Mouse (Mus musculus): ENCODE measurements around the gene Prkg1.
"Not testable (repeated sequence)": the region's sequence is repeated elsewhere in the genome, so short reads cannot be mapped to it uniquely, and the experiment has no call there.

Gene Prkg1

GRCm38 (mm10) chr19:31426142-31426541 lies 338.7 kb downstream of the Prkg1 start:
- no peak for DNase-seq (ENCODE audit: low read depth, low spot score)

GRCm38 (mm10) chr19:31425199-31425598 lies 339.6 kb downstream of the Prkg1 start:
- no peak for DNase-seq (ENCODE audit: low read depth, low spot score)

- no peak for DNase-seq (ENCODE audit: low read depth, low spot score)
These were observed 340.5 kb downstream of the Prkg1 start for GRCm38 (mm10) chr19:31424319-31424718.

- DNase-seq (ENCODE audit: low read depth, low spot score): no peak
These were observed 351.3 kb downstream of the Prkg1 start for GRCm38 (mm10) chr19:31413571-31413970.

- DNase-seq (ENCODE audit: low read depth, low spot score): no peak
These were observed 368.7 kb downstream of the Prkg1 start for GRCm38 (mm10) chr19:31396096-31396495.

GRCm38 (mm10) chr19:31385353-31385752 lies 379.5 kb downstream of the Prkg1 start:
- DNase-seq (ENCODE audit: low read depth, low spot score): no peak

- DNase-seq (ENCODE audit: low read depth, low spot score): no peak
These were observed 381.0 kb downstream of the Prkg1 start for GRCm38 (mm10) chr19:31383881-31384280.

- DNase-seq (ENCODE audit: low read depth, low spot score): no peak
These were observed 394.7 kb downstream of the Prkg1 start for GRCm38 (mm10) chr19:31370106-31370505.

- no peak for DNase-seq (ENCODE audit: low read depth, low spot score)
These were observed 395.7 kb downstream of the Prkg1 start for GRCm38 (mm10) chr19:31369116-31369515.

- DNase-seq (ENCODE audit: low read depth, low spot score): no peak
These were observed 402.8 kb downstream of the Prkg1 start for GRCm38 (mm10) chr19:31362051-31362450.

- DNase-seq (ENCODE audit: low read depth, low spot score): no peak
These were observed 403.3 kb downstream of the Prkg1 start for GRCm38 (mm10) chr19:31361575-31361974.

- no peak for DNase-seq (ENCODE audit: low read depth, low spot score)
These were observed 403.7 kb downstream of the Prkg1 start for GRCm38 (mm10) chr19:31361161-31361560.

- DNase-seq (ENCODE audit: low read depth, low spot score): no peak
These were observed 409.9 kb downstream of the Prkg1 start for GRCm38 (mm10) chr19:31354959-31355358.

- DNase-seq (ENCODE audit: low read depth, low spot score): not testable (repeated sequence)
These were observed 412.0 kb downstream of the Prkg1 start for GRCm38 (mm10) chr19:31352784-31353183.

GRCm38 (mm10) chr19:31351796-31352195 lies 413.0 kb downstream of the Prkg1 start:
- DNase-seq (ENCODE audit: low read depth, low spot score): no peak

GRCm38 (mm10) chr19:31342150-31342549 lies 422.7 kb downstream of the Prkg1 start:
- DNase-seq (ENCODE audit: low read depth, low spot score): peak; percentile 45

GRCm38 (mm10) chr19:31340898-31341297 lies 423.9 kb downstream of the Prkg1 start:
- no peak for DNase-seq (ENCODE audit: low read depth, low spot score)

GRCm38 (mm10) chr19:31338355-31339101 lies 426.3 kb downstream of the Prkg1 start:
- DNase-seq (ENCODE audit: low read depth, low spot score): no peak

- DNase-seq (ENCODE audit: low read depth, low spot score): no peak
These were observed 427.0 kb downstream of the Prkg1 start for GRCm38 (mm10) chr19:31337863-31338217.

GRCm38 (mm10) chr19:31337163-31337862 lies 427.5 kb downstream of the Prkg1 start:
- no peak for DNase-seq (ENCODE audit: low read depth, low spot score)

- no peak for DNase-seq (ENCODE audit: low read depth, low spot score)
These were observed 428.5 kb downstream of the Prkg1 start for GRCm38 (mm10) chr19:31336381-31336780.

- no peak for DNase-seq (ENCODE audit: low read depth, low spot score)
These were observed 434.9 kb downstream of the Prkg1 start for GRCm38 (mm10) chr19:31329893-31330292.

GRCm38 (mm10) chr19:31304760-31305159 lies 460.1 kb downstream of the Prkg1 start:
- no peak for DNase-seq (ENCODE audit: low read depth, low spot score)

Data from retina, postnatal 7 days (tissue).